Mouse (Mus musculus) liver, embryonic 13.5 days (tissue): ENCODE results near the gene Ackr2. TPM values are rescaled to one million over a fixed set of nuclear protein-coding genes. Genes with fewer than 3 reads are reported as not detected.

Experiments used
- ATAC-seq: fragments of 200-750 bp; cut with Nextera tagmentation; 2 replicates; pipeline ENCODE4 v1.8.0; 2017; ENCODE audit warnings: low read depth, mild to moderate bottlenecking, moderate number of reproducible peaks, moderate library complexity
- DNase-seq: peaks from one replicate; pipeline ENCODE4 v3.0.0; 2022
- H3K27ac ChIP-seq: fragments of 300-500 bp; sonication (generic); 2 replicates; pipeline ENCODE4 v1.5.1; 2015; ENCODE audit warnings: moderate library complexity, mild to moderate bottlenecking, inconsistent platforms
- H3K27me3 ChIP-seq: fragments of 300-500 bp; sonication (generic); 2 replicates; pipeline ENCODE4 v1.6.1; 2015; ENCODE audit warnings: mild to moderate bottlenecking, inconsistent platforms
- H3K36me3 ChIP-seq: fragments of 300-500 bp; sonication (generic); 2 replicates; pipeline ENCODE4 v1.6.1; 2015; ENCODE audit warnings: mild to moderate bottlenecking, inconsistent platforms
- H3K4me1 ChIP-seq: fragments of 300-500 bp; sonication (generic); replicated peaks from 2 replicates; pipeline ENCODE4 v1.6.1; 2015; ENCODE audit warnings: inconsistent platforms
- H3K4me2 ChIP-seq: fragments of 300-500 bp; sonication (generic); 2 replicates; pipeline ENCODE4 v1.6.1; 2015; ENCODE audit warnings: inconsistent platforms, mild to moderate bottlenecking, moderate library complexity
- H3K4me3 ChIP-seq: fragments of 300-500 bp; sonication (generic); replicated peaks from 2 replicates; pipeline ENCODE4 v1.5.1; 2015; ENCODE audit warnings: mild to moderate bottlenecking, inconsistent platforms
- H3K9ac ChIP-seq: fragments of 300-500 bp; sonication (generic); 2 replicates; pipeline ENCODE4 v1.6.1; 2015; ENCODE audit warnings: mild to moderate bottlenecking, inconsistent platforms
- H3K9me3 ChIP-seq: fragments of 300-500 bp; sonication (generic); replicated peaks from 2 replicates; pipeline ENCODE4 v1.6.1; 2016; ENCODE audit warnings: inconsistent platforms
- WGBS: fragments of 180-500 bp; shearing (Covaris S2); methylation state at CpG from one replicate; pipeline ENCODE4 v1.1.7; 2015; ENCODE audit not compliant: insufficient replicate concordance; 5-methylcytosine and 5-hydroxymethylcytosine counted together
- polyA plus RNA-seq: library from polyadenylated mRNA; unstranded; fragments of >200 nt; fragmentation: Nextera tagmentation; extraction: Ambion mirVana; gene quantifications from 2 replicates; pipeline ENCODE4 v1.2.1, GENCODE M21; 2015

The Ackr2 gene
- polyA plus RNA-seq, 1 experiment from 2014 or later: 0.21 TPM

DNA sequence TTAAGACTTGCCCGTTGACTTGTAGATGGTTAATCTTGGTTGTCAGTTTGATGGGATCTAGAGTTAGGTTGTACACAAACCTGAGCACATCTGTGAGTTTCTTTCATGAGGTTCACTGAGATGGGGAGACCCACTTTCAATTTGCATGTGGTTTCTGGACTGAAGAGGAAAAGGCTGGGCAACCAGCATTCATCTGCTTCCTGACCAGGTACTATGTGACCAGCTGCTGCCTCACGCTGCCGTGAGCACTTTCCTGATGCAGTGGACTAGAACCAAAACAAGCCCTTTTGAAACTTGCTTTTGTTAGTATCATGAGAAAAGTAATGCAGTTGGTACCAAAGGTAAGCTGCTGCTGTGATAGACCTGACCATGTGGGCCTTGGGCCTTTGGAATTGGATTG is 44.9 kb downstream of the Ackr2 start:
- H3K27me3 ChIP-seq: no peaks in the 10 kb centered on the region
- no peak overlapping the region for H3K4me2 ChIP-seq
- no peak overlapping the region for H3K9ac ChIP-seq
- no peak overlapping the region for H3K4me3 ChIP-seq
- no peaks in the 10 kb centered on the region for H3K36me3 ChIP-seq
- no peaks in the 10 kb centered on the region for H3K9me3 ChIP-seq
- no peaks in the 10 kb centered on the region for H3K4me1 ChIP-seq
- 59% methylated on average over 3 of the region's 3 CpGs for WGBS
- no peak overlapping the region for H3K27ac ChIP-seq
- ATAC-seq (no peak), DNase-seq (no peak)

DNA sequence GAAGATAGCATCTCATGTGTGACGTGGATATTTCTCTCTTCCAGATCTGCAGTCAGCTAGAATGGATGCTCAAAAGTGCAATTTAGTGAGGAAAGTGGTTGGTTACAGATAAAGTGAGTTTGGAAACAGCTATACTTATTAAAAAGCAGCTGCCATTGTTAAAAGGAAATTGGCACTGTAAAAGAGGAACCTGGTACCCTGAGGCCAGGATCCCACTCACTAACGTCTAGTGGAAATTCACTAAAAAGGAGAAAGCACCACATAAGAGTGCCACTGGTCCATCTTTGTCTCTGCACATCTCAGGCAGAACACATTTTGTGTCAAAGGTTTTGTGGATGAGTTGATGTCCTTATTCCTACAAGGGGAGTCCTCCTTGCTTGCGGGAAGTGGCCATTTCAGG is 45.5 kb downstream of the Ackr2 start:
- Histone ChIP-seq H3K27ac (no peak overlapping the region), H3K4me2 (no peak overlapping the region), H3K27me3 (no peaks in the 10 kb centered on the region), H3K4me3 (no peak overlapping the region), H3K4me1 (no peaks in the 10 kb centered on the region), H3K9me3 (no peaks in the 10 kb centered on the region), H3K9ac (no peak overlapping the region), H3K36me3 (no peaks in the 10 kb centered on the region)
- ATAC-seq (no peak), DNase-seq (no peak)
- 56% methylated on average over 3 of the region's 3 CpGs for WGBS

DNA sequence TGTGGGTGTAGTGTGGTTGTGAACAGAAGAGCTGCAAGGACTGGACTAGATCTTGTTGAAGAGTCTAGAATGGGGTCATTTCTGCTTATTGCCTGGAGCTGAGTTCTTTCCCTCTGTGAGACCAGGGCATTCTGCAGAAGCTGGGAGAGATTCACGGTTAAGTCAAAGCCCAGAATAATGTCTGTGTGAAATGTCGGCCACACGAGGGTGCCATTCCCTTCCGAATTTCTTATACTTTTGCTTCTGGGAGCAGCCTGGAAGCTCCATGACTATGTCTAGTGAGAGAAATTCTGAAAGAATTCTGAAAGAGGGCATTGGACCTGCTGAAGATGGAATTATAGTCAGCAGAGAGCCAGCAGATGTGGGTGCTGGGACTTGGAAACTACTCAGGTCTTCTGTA is 49.6 kb downstream of the Ackr2 start:
- WGBS: 11% methylated on average over 4 of the region's 4 CpGs
- Histone ChIP-seq H3K9ac (no peak overlapping the region), H3K27ac (no peak overlapping the region), H3K27me3 (no peaks in the 10 kb centered on the region), H3K4me2 (no peak overlapping the region), H3K4me1 (peaks cover 5% of the 10 kb centered on the region), H3K9me3 (no peaks in the 10 kb centered on the region), H3K36me3 (no peaks in the 10 kb centered on the region), H3K4me3 (no peak overlapping the region)
- no peak for DNase-seq
- no peak for ATAC-seq

DNA sequence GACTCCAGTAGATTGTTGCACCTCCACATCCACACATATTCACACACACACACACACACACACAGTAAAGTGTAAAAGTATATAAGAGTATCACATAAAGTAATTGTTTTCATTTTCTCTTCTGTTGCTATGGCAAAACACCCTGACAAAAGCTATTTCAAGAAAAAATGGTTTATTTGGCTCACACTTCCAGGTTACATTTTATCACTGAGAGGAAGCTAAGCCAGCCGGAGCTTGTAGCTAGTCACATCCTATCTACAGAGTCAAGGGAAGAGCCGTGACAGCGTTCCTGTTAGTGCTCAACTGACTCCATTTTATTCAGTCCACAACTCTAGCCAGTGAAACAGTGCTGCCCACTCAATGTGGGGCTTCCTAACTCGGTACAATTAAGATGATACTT is 50.3 kb downstream of the Ackr2 start:
- no peak overlapping the region for H3K4me3 ChIP-seq
- H3K9ac ChIP-seq: no peak overlapping the region
- DNase-seq (no peak), ATAC-seq (no peak)
- H3K4me2 ChIP-seq: no peak overlapping the region
- no peaks in the 10 kb centered on the region for H3K27me3 ChIP-seq
- 44% methylated on average over 4 of the region's 4 CpGs for WGBS
- H3K9me3 ChIP-seq: no peaks in the 10 kb centered on the region
- H3K27ac ChIP-seq: no peak overlapping the region
- H3K4me1 ChIP-seq: peaks cover 5% of the 10 kb centered on the region
- H3K36me3 ChIP-seq: no peaks in the 10 kb centered on the region

DNA sequence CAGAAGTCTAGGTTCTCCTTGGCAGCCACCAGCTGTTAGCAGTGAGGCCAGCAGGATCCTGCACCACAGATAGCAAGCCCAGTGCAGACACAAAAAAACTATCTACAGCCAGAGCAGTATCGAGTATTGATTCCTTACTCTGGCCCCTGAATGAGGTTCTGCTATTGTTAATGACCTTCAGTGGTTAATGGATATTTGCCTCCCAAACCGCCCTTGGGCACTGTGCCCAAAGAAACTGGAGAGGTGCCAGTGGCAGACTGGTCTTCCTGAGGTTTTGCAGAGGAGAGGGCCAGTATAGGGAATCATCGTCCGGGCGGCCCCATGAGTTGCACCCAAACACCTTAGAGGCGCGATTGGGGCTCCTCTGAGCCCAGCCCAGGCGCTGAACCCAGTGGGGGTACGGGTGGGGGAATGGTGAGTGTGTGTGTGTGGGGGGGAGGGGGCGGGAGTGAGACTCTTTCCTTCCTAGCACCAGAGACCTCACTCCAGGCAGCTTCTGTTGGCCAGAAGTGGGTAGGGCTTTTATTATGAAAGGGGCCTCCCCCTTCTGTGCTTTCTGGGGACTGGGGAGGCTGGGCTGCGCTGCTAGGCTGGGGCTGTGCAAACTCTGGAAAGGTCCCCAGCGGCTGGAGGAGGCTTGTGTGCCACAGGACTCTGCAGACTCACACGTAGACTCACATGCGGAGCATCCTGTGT is 52.4 kb downstream of the Ackr2 start, which contains the start of gene Fam198a:
Gene Fam198a (plus strand): TSS at position 571 of the 696 bp plus-strand sequence.
- Histone ChIP-seq H3K4me2 (peak within 1 kb of the TSS; percentile 36), H3K4me3 (no peak within 1 kb of the TSS), H3K4me1 (peaks cover 5% of the 10 kb centered on the region), H3K9ac (no peak within 1 kb of the TSS), H3K27ac (no peak within 1 kb of the TSS), H3K27me3 (no peaks in the 10 kb centered on the region), H3K36me3 (no peaks in the 10 kb centered on the region), H3K9me3 (no peaks in the 10 kb centered on the region)
- DNase-seq (no peak), ATAC-seq (peak; percentile 50; the same call in 1 of the 2 replicates)
- 18% methylated on average over 14 of the region's 14 CpGs for whole genome bisulfite sequencing

DNA sequence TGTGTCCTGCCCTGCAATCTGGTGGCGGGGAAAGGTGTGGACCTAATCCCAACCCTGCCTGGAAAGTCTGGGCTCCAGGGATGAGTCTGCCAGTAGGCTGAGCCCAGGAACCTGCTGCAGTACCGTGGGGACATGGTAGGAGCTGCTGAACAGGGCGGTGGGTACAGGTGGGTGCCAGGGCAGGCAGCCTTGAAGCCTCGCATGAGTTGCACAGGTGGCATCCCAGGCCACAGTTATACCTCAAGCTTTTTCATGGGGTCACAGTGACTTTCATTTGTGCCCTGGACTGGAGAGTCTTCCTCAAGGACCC is 52.9 kb downstream of the Ackr2 start:
- no peaks in the 10 kb centered on the region for H3K9me3 ChIP-seq
- WGBS: 39% methylated on average over 4 of the region's 4 CpGs
- no peak overlapping the region for H3K4me3 ChIP-seq
- ATAC-seq: 0 out of 2 replicates have a peak, but pooled peaks have one; percentile 10
- no peak overlapping the region for H3K9ac ChIP-seq
- no peak for DNase-seq
- no peak overlapping the region for H3K27ac ChIP-seq
- no peaks in the 10 kb centered on the region for H3K27me3 ChIP-seq
- peaks cover 5% of the 10 kb centered on the region for H3K4me1 ChIP-seq
- H3K4me2 ChIP-seq: peak overlapping the region; percentile 36
- no peaks in the 10 kb centered on the region for H3K36me3 ChIP-seq

DNA sequence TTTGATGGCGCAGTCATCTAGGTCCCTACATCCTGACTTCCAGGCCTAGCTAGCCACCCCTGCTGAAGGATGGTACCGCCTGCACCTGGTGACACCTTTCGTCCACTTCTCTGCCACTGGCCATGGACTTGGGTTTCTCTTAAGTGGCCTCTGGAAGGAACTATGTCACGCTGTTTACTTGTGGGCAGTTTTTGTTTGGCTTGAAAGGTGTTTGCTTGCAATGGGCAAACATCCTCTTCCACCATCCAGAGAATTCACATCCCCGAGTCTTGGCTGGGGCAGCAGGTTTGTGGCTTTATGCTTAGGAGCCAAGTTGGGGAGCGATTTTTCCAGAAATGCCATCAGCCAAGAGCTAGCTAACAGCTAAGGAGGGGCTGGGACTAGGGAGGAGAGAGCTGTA is 54.4 kb downstream of the Ackr2 start:
- H3K4me1 ChIP-seq: peaks cover 5% of the 10 kb centered on the region
- no peaks in the 10 kb centered on the region for H3K36me3 ChIP-seq
- H3K27ac ChIP-seq: no peak overlapping the region
- WGBS: 67% methylated on average over 6 of the region's 6 CpGs
- no peak overlapping the region for H3K4me3 ChIP-seq
- ATAC-seq (no peak), DNase-seq (no peak)
- H3K27me3 ChIP-seq: no peaks in the 10 kb centered on the region
- H3K9ac ChIP-seq: no peak overlapping the region
- no peaks in the 10 kb centered on the region for H3K9me3 ChIP-seq
- H3K4me2 ChIP-seq: no peak overlapping the region

DNA sequence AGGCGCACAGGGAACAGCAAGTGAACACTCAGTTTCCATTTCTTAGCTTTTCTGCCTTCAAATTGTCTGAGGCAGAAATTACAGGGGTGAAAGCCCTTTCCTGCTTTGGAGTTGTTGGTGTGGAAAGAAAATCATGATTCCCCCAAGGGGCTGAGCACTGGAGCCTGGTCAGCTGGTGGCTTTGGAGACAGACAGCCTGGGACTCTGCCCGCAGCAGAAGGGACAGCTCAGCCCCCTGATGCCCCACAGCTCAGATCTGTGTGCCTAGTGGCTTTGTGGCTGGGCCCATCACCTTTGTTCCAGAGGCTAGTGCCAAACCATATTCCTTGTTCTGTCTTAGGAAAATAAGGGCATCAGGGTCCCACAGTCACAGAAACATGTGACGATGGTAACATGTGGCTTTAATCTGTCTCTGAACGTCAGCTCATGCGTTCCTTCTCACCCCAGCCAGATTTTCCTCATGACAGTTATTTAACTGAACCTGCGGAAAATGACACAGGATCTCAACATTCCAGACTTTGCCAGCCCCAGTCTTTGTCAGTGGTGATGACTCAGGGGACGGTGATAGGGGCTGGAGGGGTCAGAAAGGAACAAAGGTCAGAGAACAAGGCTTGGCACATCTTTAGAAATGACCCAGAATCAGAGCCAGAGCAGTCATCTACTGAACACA is 61.9 kb downstream of the Ackr2 start:
- ATAC-seq: no peak
- 62% methylated on average over 7 of the region's 7 CpGs for WGBS
- DNase-seq: no peak
- no peak overlapping the region for H3K9ac ChIP-seq
- H3K27ac ChIP-seq: no peak overlapping the region
- H3K9me3 ChIP-seq: no peaks in the 10 kb centered on the region
- H3K36me3 ChIP-seq: no peaks in the 10 kb centered on the region
- no peaks in the 10 kb centered on the region for H3K27me3 ChIP-seq
- no peak overlapping the region for H3K4me2 ChIP-seq
- no peak overlapping the region for H3K4me3 ChIP-seq
- no peaks in the 10 kb centered on the region for H3K4me1 ChIP-seq

Other genes with a start within 250 kb of the Ackr2 start
- gene Sec22c, start 192.9 kb upstream of the Ackr2 start, polyA plus RNA-seq: 3.7 and 3.9 TPM in 2 replicates
- gene Ss18l2, start 188.0 kb upstream of the Ackr2 start, polyA plus RNA-seq: 78.9 and 81.9 TPM in 2 replicates
- 29.7 and 33.3 TPM in 2 replicates for gene Nktr, start 179.2 kb upstream of the Ackr2 start, polyA plus RNA-seq
- gene Zfp651, start 139.0 kb upstream of the Ackr2 start, polyA plus RNA-seq: 1.2 and 1.3 TPM in 2 replicates
- gene Klhl40, start 120.7 kb upstream of the Ackr2 start, polyA plus RNA-seq: 0.27 and 0.45 TPM in 2 replicates
- 0.12 and 0.15 TPM in 2 replicates for gene Hhatl, start 105.8 kb upstream of the Ackr2 start, polyA plus RNA-seq
- gene Ccdc13, start 58.9 kb upstream of the Ackr2 start, polyA plus RNA-seq: not detected in 2 replicates
- 105 and 113 TPM in 2 replicates for gene Higd1a, start 40.0 kb upstream of the Ackr2 start, polyA plus RNA-seq
- gene Cyp8b1, start 17.9 kb downstream of the Ackr2 start, polyA plus RNA-seq: 0.46 and 0.63 TPM in 2 replicates
- gene Fam198a, start 52.6 kb downstream of the Ackr2 start, polyA plus RNA-seq: 0.12 and 0.25 TPM in 2 replicates
- gene Pomgnt2, start 98.8 kb downstream of the Ackr2 start, polyA plus RNA-seq: 2.6 and 3.0 TPM in 2 replicates
- gene Snrk, start 218.9 kb downstream of the Ackr2 start, polyA plus RNA-seq: 14.6 and 21.8 TPM in 2 replicates